Comparison of ENCODE assay signal across 7 mouse cellular contexts in the genomic region with DNA sequence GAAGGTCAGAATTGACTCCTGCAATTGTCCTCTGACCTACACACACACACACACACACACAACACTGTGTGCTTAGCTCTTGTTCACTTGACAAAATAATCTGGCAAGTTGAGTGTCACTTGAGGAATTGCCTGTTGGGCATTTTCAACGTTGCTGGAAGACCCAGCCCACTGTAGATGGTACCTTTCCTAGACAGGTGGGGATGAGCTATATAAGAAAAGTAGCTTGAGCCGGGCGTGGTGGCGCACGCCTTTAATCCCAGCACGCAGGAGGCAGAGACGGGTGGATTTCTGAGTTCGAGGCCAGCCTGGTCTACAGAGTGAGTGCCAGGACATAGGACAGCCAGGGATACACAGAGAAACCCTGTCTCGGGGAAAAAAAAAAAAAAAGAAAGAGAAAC. TPM values are rescaled to one million over a fixed set of nuclear protein-coding genes. Genes with fewer than 3 reads are reported as not detected.
DNase-seq lines count a peak whose midpoint lies in the region; ATAC-seq and TF ChIP-seq lines count a peak whose summit lies in the region.

No protein-coding gene starts in this region.

- WGBS in intestine, embryonic 16.5 days = 79% methylated on average over 9 of the region's 9 CpGs
- WGBS in neural tube, embryonic 13.5 days = 84% methylated on average over 9 of the region's 9 CpGs

- no peak for TF ChIP-seq POLR2A in embryonic fibroblast, embryonic 13.5 days (IDR thresholded peaks at IDR 0.05; ENCODE audit: low read depth, low read length)

- peak overlapping the region; percentile 81 for H3K9ac ChIP-seq in intestine, embryonic 16.5 days (ENCODE audit: low read depth, low read length)
- H3K9ac ChIP-seq in neural tube, embryonic 13.5 days = peak overlapping the region; percentile 78

- peaks cover 16% of the 10 kb centered on the region for H3K36me3 ChIP-seq in intestine, embryonic 16.5 days (ENCODE audit: control insufficient read depth, insufficient read depth, low read length)
- peaks cover 27% of the 10 kb centered on the region for H3K36me3 ChIP-seq in neural tube, embryonic 13.5 days

- H3K27ac ChIP-seq in left cerebral cortex, adult 2 months = peak overlapping the region; percentile 99; the same call in 1 of the 2 replicates
- no peak overlapping the region for H3K27ac ChIP-seq in embryonic fibroblast, embryonic 13.5 days (ENCODE audit: insufficient read depth, low read length)
- H3K27ac ChIP-seq in intestine, embryonic 16.5 days (ENCODE audit: low read length) = peak overlapping the region; percentile 94
- peak overlapping the region; percentile 93; the same call in 1 of the 2 replicates for H3K27ac ChIP-seq in neural tube, embryonic 13.5 days (replicated peaks)

- ATAC-seq in intestine, embryonic 16.5 days = no peak
- no peak for ATAC-seq in neural tube, embryonic 13.5 days (ENCODE audit: low read depth)
- ATAC-seq in erythroid progenitor cell, adult 5-6 weeks (replicated peaks; ENCODE audit: low FRiP score, poor library complexity, severe bottlenecking) = no peak

- intact Hi-C loops in left cerebral cortex, adult 2 months (cut with DNase I) = loop anchor here (2.0 to 10.0 kb wide), 2 partner anchors 36 to 394 kb away; a partner anchor contains a TSS
- intact Hi-C loops in left cerebral cortex, postnatal 14 days (cut with DNase I) = no loop called here

- H3K27me3 ChIP-seq in intestine, embryonic 16.5 days (replicated peaks; ENCODE audit: control insufficient read depth, insufficient read depth, low read length) = no peaks in the 10 kb centered on the region
- no peaks in the 10 kb centered on the region for H3K27me3 ChIP-seq in neural tube, embryonic 13.5 days

- H3K4me2 ChIP-seq in intestine, embryonic 16.5 days (ENCODE audit: low read depth, low read length) = peak overlapping the region; percentile 88
- H3K4me2 ChIP-seq in neural tube, embryonic 13.5 days = peak overlapping the region; percentile 66

- H3K4me1 ChIP-seq in embryonic fibroblast, embryonic 13.5 days (ENCODE audit: control insufficient read depth, insufficient read depth, low read length) = peaks cover 5% of the 10 kb centered on the region
- peaks cover 17% of the 10 kb centered on the region for H3K4me1 ChIP-seq in intestine, embryonic 16.5 days (ENCODE audit: control insufficient read depth, insufficient read depth, low read length)
- peaks cover 19% of the 10 kb centered on the region for H3K4me1 ChIP-seq in neural tube, embryonic 13.5 days (replicated peaks)

- TF ChIP-seq CTCF in left cerebral cortex, adult 2 months (IDR thresholded peaks at IDR 0.05) = no peak
- no peak for TF ChIP-seq CTCF in embryonic fibroblast, embryonic 13.5 days (IDR thresholded peaks at IDR 0.05; ENCODE audit: borderline replicate concordance, insufficient read depth, low read length)

- peak overlapping the region; percentile 74 for H3K4me3 ChIP-seq in left cerebral cortex, adult 2 months
- peak overlapping the region; percentile 58 for H3K4me3 ChIP-seq in embryonic fibroblast, embryonic 13.5 days (ENCODE audit: insufficient read depth, low read length)
- H3K4me3 ChIP-seq in intestine, embryonic 16.5 days (ENCODE audit: low read length) = peak overlapping the region; percentile 80
- H3K4me3 ChIP-seq in neural tube, embryonic 13.5 days = peak overlapping the region; percentile 63

- H3K9me3 ChIP-seq in intestine, embryonic 16.5 days (ENCODE audit: control insufficient read depth, low read length) = no peaks in the 10 kb centered on the region
- H3K9me3 ChIP-seq in neural tube, embryonic 13.5 days = no peaks in the 10 kb centered on the region

- DNase-seq in left cerebral cortex, adult 2 months (ENCODE audit: extremely low spot score in 1 of 2, low spot score in 2 of 2) = no peak
- no peak for DNase-seq in left cerebral cortex, postnatal 14 days (ENCODE audit: low spot score in 2 of 2)
- no peak for DNase-seq in retina, postnatal 1 day

RNA-seq across cellular contexts. Expression of a gene that starts 1.0 kb away (rescaled TPM):
- total RNA-seq in left cerebral cortex, adult 2 months (2021) = 10 to 100 TPM; 13.1 to 13.9 TPM
- total RNA-seq in left cerebral cortex, postnatal 14 days (2021) = 10 to 100 TPM; 15.7 to 15.8 TPM
- polyA plus RNA-seq in embryonic fibroblast, embryonic 13.5 days (2011; ENCODE audit: insufficient read length, low read depth, missing spikeins) = 29.6 and 32.1 TPM in 2 replicates
- polyA plus RNA-seq in intestine, embryonic 16.5 days (2015; fragmentation: Nextera tagmentation; extraction: Ambion mirVana) = 72.6 and 79.7 TPM in 2 replicates
- 52.8 and 53.9 TPM in 2 replicates for polyA plus RNA-seq in neural tube, embryonic 13.5 days (2015; fragmentation: Nextera tagmentation; extraction: Ambion mirVana)
- 6.7 TPM in 1 of 2 replicates, not detected in the other for total RNA-seq in erythroid progenitor cell, adult 5-6 weeks (2015; ENCODE audit: low replicate concordance)
- 1.8 and 2.0 TPM in 2 replicates for total RNA-seq in erythroid progenitor cell, adult 5-6 weeks (2017; ENCODE audit: low replicate concordance)

RNA-seq across cellular contexts. Expression of a gene that starts 14.9 kb away (rescaled TPM):
- total RNA-seq in left cerebral cortex, adult 2 months (2021) = under 1 TPM in 1 of 2 experiments, not detected in 1; 0.29 TPM
- total RNA-seq in left cerebral cortex, postnatal 14 days (2021) = under 1 TPM in 1 of 2 experiments, not detected in 1; 0.47 TPM
- polyA plus RNA-seq in embryonic fibroblast, embryonic 13.5 days (2011; ENCODE audit: insufficient read length, low read depth, missing spikeins) = 0.44 TPM in 1 of 2 replicates, not detected in the other
- polyA plus RNA-seq in intestine, embryonic 16.5 days (2015; fragmentation: Nextera tagmentation; extraction: Ambion mirVana) = 2.1 and 3.2 TPM in 2 replicates
- 2.9 and 4.2 TPM in 2 replicates for polyA plus RNA-seq in neural tube, embryonic 13.5 days (2015; fragmentation: Nextera tagmentation; extraction: Ambion mirVana)
- 35.0 and 42.3 TPM in 2 replicates for total RNA-seq in erythroid progenitor cell, adult 5-6 weeks (2015; ENCODE audit: low replicate concordance)
- total RNA-seq in erythroid progenitor cell, adult 5-6 weeks (2017; ENCODE audit: low replicate concordance) = 17.2 and 18.6 TPM in 2 replicates

RNA-seq across cellular contexts. Expression of a gene that starts 35.6 kb away (rescaled TPM):
- total RNA-seq in left cerebral cortex, adult 2 months (2021) = 10 to 100 TPM; 78.2 to 79.5 TPM
- total RNA-seq in left cerebral cortex, postnatal 14 days (2021) = 10 to 100 TPM; 68.8 to 76.2 TPM
- 96.3 and 105 TPM in 2 replicates for polyA plus RNA-seq in embryonic fibroblast, embryonic 13.5 days (2011; ENCODE audit: insufficient read length, low read depth, missing spikeins)
- polyA plus RNA-seq in intestine, embryonic 16.5 days (2015; fragmentation: Nextera tagmentation; extraction: Ambion mirVana) = 14.3 and 15.1 TPM in 2 replicates
- 43.8 and 45.8 TPM in 2 replicates for polyA plus RNA-seq in neural tube, embryonic 13.5 days (2015; fragmentation: Nextera tagmentation; extraction: Ambion mirVana)
- 137 and 146 TPM in 2 replicates for total RNA-seq in erythroid progenitor cell, adult 5-6 weeks (2015; ENCODE audit: low replicate concordance)
- 95.5 and 100 TPM in 2 replicates for total RNA-seq in erythroid progenitor cell, adult 5-6 weeks (2017; ENCODE audit: low replicate concordance)

Comparison
In these comparisons a context has a peak if more than half of its experiments do, and no peak if none do; other contexts are left out.
1. RNA of a gene that starts 14.9 kb away (total RNA-seq): 17.2 to 42.3 TPM in erythroid progenitor cell, adult 5-6 weeks; 0.47 TPM in left cerebral cortex, postnatal 14 days and 0.29 TPM in left cerebral cortex, adult 2 months; every median in the first group is over 10 times any median in the second.
2. Peak in every context shown above with its lines, with median percentiles within 50 percentile points of each other: H3K4me3 ChIP-seq.